Mouse (Mus musculus) kidney, postnatal 25 days (tissue): Measurements from ENCODE around the gene Gm2237.
"Not testable (repeated sequence)": the region's sequence is repeated elsewhere in the genome, so short reads cannot be mapped to it uniquely, and the experiment has no call there.

Experiments
- DNase-seq, 2 experiments: peaks; one replicate each; pipeline ENCODE4 v3.0.0; 2021; ENCODE audit warnings: mixed read lengths in 2 of 2

Gm2237 gene

DNA sequence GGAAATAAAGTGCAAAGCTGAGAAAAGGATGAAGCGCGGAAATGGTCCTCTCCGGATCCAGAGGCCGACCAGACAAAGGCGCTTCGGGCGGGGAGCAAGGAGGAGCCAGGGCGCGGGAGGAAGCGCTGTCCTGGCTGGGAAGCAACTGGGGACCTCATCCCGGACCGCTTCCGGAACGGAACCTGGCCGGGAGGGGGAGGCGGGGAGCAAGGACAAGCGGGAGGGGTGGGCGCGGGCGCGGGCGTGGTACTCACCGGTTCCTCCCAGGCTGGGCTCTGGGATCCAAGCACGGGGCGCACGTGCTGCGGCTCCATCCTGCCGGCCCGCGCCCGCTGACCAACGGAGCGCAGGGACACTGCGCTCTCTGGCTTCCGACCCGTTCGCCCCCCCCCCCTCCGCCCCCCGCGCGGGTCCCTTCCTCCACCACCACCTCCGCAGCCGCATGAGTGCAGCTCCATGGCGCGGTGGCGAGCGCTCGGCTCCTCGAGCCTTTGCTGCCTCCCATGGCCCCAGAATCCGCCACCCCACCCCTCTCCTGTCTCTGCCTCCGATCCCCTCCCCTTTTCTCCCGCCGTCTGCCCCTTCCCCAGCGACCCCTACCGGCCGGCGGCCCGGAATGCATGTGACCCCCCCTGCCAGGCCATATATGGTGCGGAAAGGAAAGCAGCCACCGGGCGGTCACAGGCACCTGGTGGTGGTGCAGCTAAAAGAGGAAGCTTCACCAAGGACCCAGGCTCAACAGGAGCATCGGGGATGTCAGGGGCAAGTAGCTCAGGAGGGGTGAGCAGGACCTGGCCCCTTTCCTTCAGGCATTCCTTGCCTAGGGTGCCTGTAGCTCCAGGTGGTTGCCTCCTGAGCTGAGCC, at the start of gene Gm2237:
Gm2237 (minus strand) TSS at position 332 of the 864 bp plus-strand sequence.
- DNase-seq: peak; percentile 32 to 69

DNA sequence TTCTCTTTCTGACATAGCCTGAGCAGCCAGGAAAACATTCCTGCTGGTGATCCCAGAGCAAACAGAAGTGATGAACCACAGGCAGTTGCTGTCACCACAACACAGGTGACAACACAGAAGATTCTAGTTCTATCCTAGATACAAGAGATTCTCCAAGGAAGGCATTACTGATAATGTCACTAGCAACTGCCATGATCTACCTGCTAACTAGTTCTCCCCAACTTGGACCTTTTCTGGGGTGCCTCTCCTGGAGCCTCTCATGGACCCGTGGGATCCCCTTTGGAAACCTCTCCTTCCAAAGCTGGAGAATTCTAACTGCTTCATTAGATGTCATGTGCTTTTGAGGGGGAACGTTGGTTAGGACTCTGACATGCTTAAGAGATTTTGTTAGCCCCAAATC, 17.5 kb upstream of the Gm2237 start, which contains the start of gene Gm5458:
Gm5458 (minus strand) TSS at position 101 of the 400 bp plus-strand sequence.
- not testable (repeated sequence) for DNase-seq

DNA sequence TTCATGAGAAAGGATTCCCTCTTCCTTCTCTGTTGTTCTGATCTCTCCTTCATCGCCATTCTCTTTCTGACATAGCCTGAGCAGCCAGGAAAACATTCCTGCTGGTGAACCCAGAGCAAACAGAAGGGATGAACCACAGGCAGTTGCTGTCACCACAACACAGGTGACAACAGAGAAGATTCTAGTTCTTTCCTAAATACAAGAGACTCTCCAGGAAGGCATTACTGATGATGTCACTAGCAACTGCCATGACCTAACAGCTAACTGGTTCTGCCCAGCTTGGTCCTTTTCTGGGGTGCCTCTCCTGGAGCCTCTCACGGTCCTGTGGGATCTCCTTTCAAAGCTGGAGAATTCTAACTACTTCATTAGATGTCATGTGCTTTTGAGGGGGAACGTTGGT, 35.1 kb downstream of the Gm2237 start, which contains the start of gene Gm2244:
Gm2244 (minus strand) TSS at position 101 of the 400 bp plus-strand sequence.
- DNase-seq: not testable (repeated sequence)
